Comparison of ENCODE assay signal across 8 mouse cellular contexts in genomic region chr19:24476461-24476860, GRCm38 (mm10). TPM values are rescaled to one million over a fixed set of nuclear protein-coding genes. Genes with fewer than 3 reads are reported as not detected.
DNase-seq lines count a peak whose midpoint lies in the region; ATAC-seq and TF ChIP-seq lines count a peak whose summit lies in the region.

No protein-coding gene starts in this region.

- no peaks in the 10 kb centered on the region for H3K9me3 ChIP-seq in MEL (replicated peaks; ENCODE audit: insufficient read depth, low read length)
- H3K9me3 ChIP-seq in embryonic facial prominence, embryonic 11.5 days (replicated peaks; ENCODE audit: control insufficient read depth, low read length) = no peaks in the 10 kb centered on the region
- H3K9me3 ChIP-seq in hindbrain, embryonic 12.5 days (replicated peaks) = no peaks in the 10 kb centered on the region
- no peaks in the 10 kb centered on the region for H3K9me3 ChIP-seq in liver, embryonic 11.5 days (ENCODE audit: control insufficient read depth, low read length)
- H3K9me3 ChIP-seq in neural tube, embryonic 11.5 days (ENCODE audit: control insufficient read depth, low read length) = no peaks in the 10 kb centered on the region

- H3K79me3 ChIP-seq in C2C12 (ENCODE audit: low read depth) = peaks cover 7% of the 10 kb centered on the region

- H3K27me3 ChIP-seq in C2C12 (ENCODE audit: control insufficient read depth, insufficient read depth, insufficient read length) = no peaks in the 10 kb centered on the region
- H3K27me3 ChIP-seq in MEL (ENCODE audit: control insufficient read depth in 1 of 2, insufficient read depth in 2 of 2, low read length in 2 of 2) = no peaks in the 10 kb centered on the region
- no peaks in the 10 kb centered on the region for H3K27me3 ChIP-seq in embryonic facial prominence, embryonic 11.5 days (ENCODE audit: control insufficient read depth, insufficient read depth, low read length)
- no peaks in the 10 kb centered on the region for H3K27me3 ChIP-seq in hindbrain, embryonic 12.5 days
- H3K27me3 ChIP-seq in liver, embryonic 11.5 days (replicated peaks; ENCODE audit: control insufficient read depth, insufficient read depth, low read length) = no peaks in the 10 kb centered on the region
- H3K27me3 ChIP-seq in neural tube, embryonic 11.5 days (ENCODE audit: control insufficient read depth, insufficient read depth, low read length) = no peaks in the 10 kb centered on the region

- peak; percentile 73 for DNase-seq in MEL (ENCODE audit: low read depth, low spot score)
- DNase-seq in embryonic facial prominence, embryonic 11.5 days (ENCODE audit: low spot score) = peak; percentile 25
- no peak for DNase-seq in liver, embryonic 11.5 days (ENCODE audit: low spot score)
- DNase-seq in neural tube, embryonic 11.5 days (ENCODE audit: low spot score) = no peak
- no peak for DNase-seq in ovary, postnatal 10 days (ENCODE audit: low spot score)
- no peak for DNase-seq in right cerebral cortex, postnatal 25 days

- H3K36me3 ChIP-seq in C2C12 (ENCODE audit: control insufficient read depth, insufficient read depth) = no peaks in the 10 kb centered on the region
- peaks cover 0 to 13% of the 10 kb centered on the region in 2 experiments; a peak in 2 of 4 replicates for H3K36me3 ChIP-seq in MEL (ENCODE audit: control insufficient read depth in 1 of 2, insufficient read depth in 2 of 2, low read length in 2 of 2)
- no peaks in the 10 kb centered on the region for H3K36me3 ChIP-seq in embryonic facial prominence, embryonic 11.5 days (replicated peaks; ENCODE audit: control insufficient read depth, insufficient read depth, low read depth, low read length)
- H3K36me3 ChIP-seq in hindbrain, embryonic 12.5 days = 0 out of 2 replicates have a peak, but pooled peaks cover 4% of the 10 kb centered on the region
- H3K36me3 ChIP-seq in liver, embryonic 11.5 days (ENCODE audit: control insufficient read depth, insufficient read depth, low read length) = no peaks in the 10 kb centered on the region
- no peaks in the 10 kb centered on the region for H3K36me3 ChIP-seq in neural tube, embryonic 11.5 days (ENCODE audit: control insufficient read depth, insufficient read depth, low read length)

- WGBS in embryonic facial prominence, embryonic 11.5 days = under 1% methylated on average over 11 of the region's 11 CpGs
- WGBS in hindbrain, embryonic 12.5 days = 2% methylated on average over 11 of the region's 11 CpGs
- WGBS in liver, embryonic 11.5 days = 1% methylated on average over 11 of the region's 11 CpGs
- WGBS in neural tube, embryonic 11.5 days = 2% methylated on average over 11 of the region's 11 CpGs

- H3K4me3 ChIP-seq in C2C12 (ENCODE audit: insufficient read depth, poor library complexity, severe bottlenecking) (peak overlapping the region; percentile 51), MEL (ENCODE audit: control insufficient read depth in 1 of 2, insufficient read depth in 1 of 2, low read depth in 2 of 2, low read length in 2 of 2) (peak overlapping the region; percentile 77 to 89)
- H3K4me3 ChIP-seq in embryonic facial prominence, embryonic 11.5 days (ENCODE audit: low read depth, low read length) = peak overlapping the region; percentile 72
- H3K4me3 ChIP-seq in hindbrain, embryonic 12.5 days = peak overlapping the region; percentile 80
- peak overlapping the region; percentile 76 for H3K4me3 ChIP-seq in liver, embryonic 11.5 days (ENCODE audit: low read depth, low read length)
- peak overlapping the region; percentile 80 for H3K4me3 ChIP-seq in neural tube, embryonic 11.5 days (ENCODE audit: low read depth, low read length)

- H3K79me2 ChIP-seq in C2C12 (ENCODE audit: control insufficient read depth, insufficient read depth) = peaks cover 16% of the 10 kb centered on the region
- peaks cover 20% of the 10 kb centered on the region for H3K79me2 ChIP-seq in MEL (ENCODE audit: control insufficient read depth, insufficient read depth, low read length, poor library complexity)

- peak overlapping the region; percentile 91 for H3ac ChIP-seq in C2C12 (ENCODE audit: control insufficient read depth, insufficient read length, low read depth)

- no peak for ATAC-seq in embryonic facial prominence, embryonic 11.5 days (replicated peaks; ENCODE audit: insufficient number of reproducible peaks, low FRiP score, low TSS enrichment, low read depth)
- ATAC-seq in hindbrain, embryonic 12.5 days (ENCODE audit: low FRiP score) = no peak
- peak; percentile 50 for ATAC-seq in liver, embryonic 11.5 days (replicated peaks; ENCODE audit: low FRiP score)
- ATAC-seq in neural tube, embryonic 11.5 days (ENCODE audit: insufficient read depth, low FRiP score, low TSS enrichment) = 0 out of 2 replicates have a peak, but pooled peaks have one; percentile 30

- peaks cover 5 to 16% of the 10 kb centered on the region in 2 experiments for H3K4me1 ChIP-seq in MEL (ENCODE audit: control insufficient read depth in 1 of 2, insufficient read depth in 2 of 2, low read length in 2 of 2)
- no peaks in the 10 kb centered on the region for H3K4me1 ChIP-seq in embryonic facial prominence, embryonic 11.5 days (ENCODE audit: control insufficient read depth, insufficient read depth, low read length)
- peaks cover 10% of the 10 kb centered on the region for H3K4me1 ChIP-seq in hindbrain, embryonic 12.5 days
- 0 out of 2 replicates have a peak, but pooled peaks cover 2% of the 10 kb centered on the region for H3K4me1 ChIP-seq in liver, embryonic 11.5 days (replicated peaks; ENCODE audit: control insufficient read depth, insufficient read depth, low read length)
- peaks cover 10% of the 10 kb centered on the region; the same call in 1 of the 2 replicates for H3K4me1 ChIP-seq in neural tube, embryonic 11.5 days (ENCODE audit: control insufficient read depth, insufficient read depth, low read length)

- no peak for TF ChIP-seq EP300 in MEL (IDR thresholded peaks at IDR 0.05; ENCODE audit: low read depth in 1 of 2, low read length in 2 of 2)

- peak overlapping the region; percentile 89 for H3K4me2 ChIP-seq in embryonic facial prominence, embryonic 11.5 days (ENCODE audit: low read depth, low read length)
- peak overlapping the region; percentile 70 for H3K4me2 ChIP-seq in hindbrain, embryonic 12.5 days (replicated peaks)
- H3K4me2 ChIP-seq in liver, embryonic 11.5 days = peak overlapping the region; percentile 85
- H3K4me2 ChIP-seq in neural tube, embryonic 11.5 days (ENCODE audit: low read depth) = peak overlapping the region; percentile 84

- peak overlapping the region; percentile 64 for H3K27ac ChIP-seq in MEL (ENCODE audit: control insufficient read depth, low read depth, low read length)
- H3K27ac ChIP-seq in embryonic facial prominence, embryonic 11.5 days (replicated peaks; ENCODE audit: low read depth, low read length) = peak overlapping the region; percentile 72; the same call in 1 of the 2 replicates
- peak overlapping the region; percentile 97; the same call in 1 of the 2 replicates for H3K27ac ChIP-seq in hindbrain, embryonic 12.5 days
- H3K27ac ChIP-seq in liver, embryonic 11.5 days (ENCODE audit: low read depth, low read length) = peak overlapping the region; percentile 85
- peak overlapping the region; percentile 87; the same call in 1 of the 2 replicates for H3K27ac ChIP-seq in neural tube, embryonic 11.5 days (ENCODE audit: low read depth, low read length)

- TF ChIP-seq CTCF in C2C12 (IDR thresholded peaks at IDR 0.05; ENCODE audit: control insufficient read depth, insufficient read depth, insufficient read length) (no peak), MEL (IDR thresholded peaks at IDR 0.05 in 2 of 3, conservative IDR thresholded peaks at IDR 0.05 in 1 of 3; ENCODE audit: control insufficient read depth in 1 of 3, insufficient read depth in 1 of 3, low read depth in 2 of 3, low read length in 3 of 3, poor library complexity in 1 of 3, severe bottlenecking in 1 of 3) (no peak)

- H3K9ac ChIP-seq in MEL (ENCODE audit: control insufficient read depth, low read depth, low read length, poor library complexity, severe bottlenecking) = peak overlapping the region; percentile 91
- peak overlapping the region; percentile 91 for H3K9ac ChIP-seq in embryonic facial prominence, embryonic 11.5 days (replicated peaks; ENCODE audit: low read length)
- peak overlapping the region; percentile 93 for H3K9ac ChIP-seq in hindbrain, embryonic 12.5 days
- peak overlapping the region; percentile 93 for H3K9ac ChIP-seq in liver, embryonic 11.5 days (ENCODE audit: low read depth, low read length)
- H3K9ac ChIP-seq in neural tube, embryonic 11.5 days (ENCODE audit: low read length) = peak overlapping the region; percentile 86

- no peak for TF ChIP-seq RAD21 in MEL (IDR thresholded peaks at IDR 0.05; ENCODE audit: low read depth, low read length)

- no peak for TF ChIP-seq POLR2A in MEL (IDR thresholded peaks at IDR 0.05; ENCODE audit: control insufficient read depth in 1 of 2, insufficient read depth in 1 of 2, low read depth in 1 of 2, low read length in 2 of 2, poor library complexity in 1 of 2)

TF ChIP-seq in C2C12, 6 proteins besides CTCF, POLR2A, EP300 and RAD21 (continues in another document):
- no peak for TF ChIP-seq MYOD1 (IDR thresholded peaks at IDR 0.05; ENCODE audit: control insufficient read depth, insufficient read length, low read depth)
- TF ChIP-seq CEBPB (IDR thresholded peaks at IDR 0.05; ENCODE audit: low read depth) = no peak
- no peak for TF ChIP-seq MAX (IDR thresholded peaks at IDR 0.05)
- no peak for TF ChIP-seq MYOG (IDR thresholded peaks at IDR 0.05; ENCODE audit: control insufficient read depth, extremely low read depth, insufficient read length)
- no peak for TF ChIP-seq FOSL1 (IDR thresholded peaks at IDR 0.05; ENCODE audit: insufficient read depth, low read length, poor library complexity, severe bottlenecking)

TF ChIP-seq in MEL, 35 proteins besides CTCF, POLR2A, EP300 and RAD21 (continues in another document):
- TF ChIP-seq CHD1 (IDR thresholded peaks at IDR 0.05; ENCODE audit: low read depth, low read length) (no peak), GATA1 (IDR thresholded peaks at IDR 0.05; ENCODE audit: low read depth, low read length) (no peak), ETS1 (IDR thresholded peaks at IDR 0.05; ENCODE audit: low read depth, low read length) (no peak), MXI1 (IDR thresholded peaks at IDR 0.05; ENCODE audit: low read depth, low read length) (peak; percentile 48; the same call in 1 of the 2 replicates), HCFC1 (IDR thresholded peaks at IDR 0.05; ENCODE audit: low read depth, low read length) (no peak), ZKSCAN1 (IDR thresholded peaks at IDR 0.05; ENCODE audit: low read depth, low read length) (no peak)

RNA-seq across cellular contexts. Expression of gene Fam122a, which starts 0.7 kb away (rescaled TPM):
- polyA plus RNA-seq in C2C12 (2012; fragmentation: generic; extraction: Trizol) (17.6 TPM), MEL (2012; ENCODE audit: insufficient read depth in 1 of 2, insufficient read length in 2 of 2, low read depth in 1 of 2, low replicate concordance in 2 of 2, missing spikeins in 1 of 2) (10 to 100 TPM in 1 of 2 experiments, not detected in 1; 38.4 TPM)
- 3.9 and 4.5 TPM in 2 replicates for total RNA-seq in MEL (2012; rRNA removed)
- polyA plus RNA-seq in embryonic facial prominence, embryonic 11.5 days (2014; fragmentation: Nextera tagmentation; extraction: Ambion mirVana) = 42.2 and 43.8 TPM in 2 replicates
- 66.4 and 69.6 TPM in 2 replicates for polyA plus RNA-seq in hindbrain, embryonic 12.5 days (2016; fragmentation: Nextera tagmentation; extraction: Ambion mirVana)
- 40.1 and 40.3 TPM in 2 replicates for polyA plus RNA-seq in liver, embryonic 11.5 days (2014; fragmentation: Nextera tagmentation; extraction: Ambion mirVana)
- polyA plus RNA-seq in neural tube, embryonic 11.5 days (2014; fragmentation: Nextera tagmentation; extraction: Ambion mirVana) = 42.2 and 47.2 TPM in 2 replicates

Comparison
In these comparisons a context has a peak if more than half of its experiments do, and no peak if none do; other contexts are left out.
1. DNase-seq: peak in MEL (single experiment) and embryonic facial prominence, embryonic 11.5 days (single experiment); none in liver, embryonic 11.5 days (single experiment), neural tube, embryonic 11.5 days (single experiment), ovary, postnatal 10 days (single experiment) and right cerebral cortex, postnatal 25 days (single experiment).
2. ATAC-seq: peak in liver, embryonic 11.5 days (single experiment) and neural tube, embryonic 11.5 days (single experiment); none in embryonic facial prominence, embryonic 11.5 days (single experiment) and hindbrain, embryonic 12.5 days (single experiment).
3. Peak in every context shown above with its lines, with median percentiles within 50 percentile points of each other: H3K4me3 ChIP-seq, H3K27ac ChIP-seq, H3K9ac ChIP-seq and H3K4me2 ChIP-seq.